Mouse (Mus musculus): ENCODE measurements around the gene Rbfox1.

DNA sequence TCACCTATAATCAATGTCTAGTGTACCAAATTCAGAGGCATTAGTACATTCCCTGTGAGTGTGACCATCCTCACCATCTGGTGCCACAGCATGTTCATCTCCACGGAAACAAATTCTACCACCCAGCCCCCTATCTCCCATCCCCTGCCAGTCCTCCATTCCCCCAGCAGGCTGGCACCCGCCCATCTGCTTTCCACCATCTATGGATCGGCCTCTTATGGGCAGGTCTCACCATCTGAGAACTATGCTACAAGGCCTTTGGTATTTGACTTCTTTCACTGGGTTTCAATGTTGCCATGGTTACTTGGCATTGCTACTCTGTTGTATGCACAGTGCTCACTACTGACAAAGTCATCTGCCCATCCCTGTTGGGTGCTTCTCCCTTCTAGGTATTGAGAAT is 1340.8 kb downstream of the Rbfox1 start:
- TF ChIP-seq CTCF (IDR thresholded peaks at IDR 0.05; ENCODE audit: borderline replicate concordance, control insufficient read depth, extremely low read depth, insufficient read depth, low read length, poor library complexity) (no peak), POLR2A (IDR thresholded peaks at IDR 0.05; ENCODE audit: control insufficient read depth, extremely low read depth, insufficient read depth, low read length, poor library complexity) (no peak)

All from thymus, adult 2 months (tissue).